Mouse (Mus musculus): ENCODE data around the gene Tnip3. TPM values are rescaled to one million over a fixed set of nuclear protein-coding genes. Genes with fewer than 3 reads are reported as not detected.

Tnip3 gene
- polyA plus RNA-seq, 1 experiment from 2014 or later, result not detected

DNA sequence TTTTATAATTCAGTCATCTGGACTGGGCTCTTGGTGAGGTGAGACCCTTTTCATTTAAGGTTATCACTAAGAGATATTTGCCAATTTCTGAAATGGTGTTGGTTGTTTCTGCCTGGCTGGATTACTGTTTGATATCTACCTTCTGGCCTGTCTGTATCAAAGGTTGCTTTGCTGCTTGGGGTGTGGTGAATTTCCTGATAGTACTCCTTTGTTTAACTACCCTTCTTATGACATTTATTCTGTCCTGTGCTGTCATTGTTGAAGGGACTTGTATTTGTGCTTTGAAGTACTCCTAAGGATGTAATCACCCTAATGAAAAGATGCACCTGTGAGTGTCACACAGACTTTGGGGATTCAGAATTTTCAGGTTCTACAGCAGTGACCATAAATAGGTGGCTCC, 96.1 kb downstream of the Tnip3 start:
- H3K4me1 ChIP-seq (replicated peaks), result no peaks in the 10 kb centered on the region
- no peak for ATAC-seq (ENCODE audit: low read depth)
- no peak overlapping the region for H3K4me3 ChIP-seq
- H3K36me3 ChIP-seq, result no peaks in the 10 kb centered on the region
- H3K9me3 ChIP-seq, result no peaks in the 10 kb centered on the region
- H3K27me3 ChIP-seq, result no peaks in the 10 kb centered on the region
- H3K27ac ChIP-seq (replicated peaks), result no peak overlapping the region
- H3K4me2 ChIP-seq, result no peak overlapping the region
- H3K9ac ChIP-seq, result no peak overlapping the region

DNA sequence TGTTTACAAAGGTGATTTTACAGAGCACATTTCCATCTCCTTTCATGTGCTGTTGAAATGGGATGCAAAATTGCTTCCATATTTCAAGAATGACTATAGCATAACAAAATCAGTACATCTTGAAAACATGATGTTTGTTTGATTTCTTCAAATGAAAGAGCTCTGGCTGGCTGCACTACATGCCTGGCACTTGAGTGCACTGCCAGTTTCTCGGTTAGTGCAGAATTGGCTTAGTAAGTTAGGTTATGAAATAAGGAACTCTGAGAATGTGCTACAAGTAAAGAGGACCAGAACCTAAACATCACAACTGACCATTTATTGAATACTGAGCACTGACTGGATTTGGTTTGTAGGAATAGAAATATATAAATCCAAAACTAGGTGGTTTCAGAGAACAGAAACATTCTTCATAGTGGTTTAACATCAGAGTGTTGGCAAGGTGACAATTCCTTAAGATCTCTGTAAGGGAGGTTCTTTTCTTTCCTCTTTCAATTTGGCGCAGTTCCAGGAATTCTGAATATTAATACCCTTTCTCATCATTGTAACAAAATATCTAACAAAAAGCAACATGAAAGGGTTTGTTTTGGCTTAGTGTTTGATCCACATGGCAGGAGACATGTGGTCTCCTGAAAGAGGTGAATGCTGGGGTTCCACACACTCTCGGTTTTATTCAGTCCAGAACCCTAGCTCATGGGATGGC, 98.1 kb downstream of the Tnip3 start:
- Histone ChIP-seq H3K9me3 (no peaks in the 10 kb centered on the region), H3K4me2 (no peak overlapping the region), H3K27me3 (no peaks in the 10 kb centered on the region), H3K9ac (no peak overlapping the region), H3K4me1 (replicated peaks) (no peaks in the 10 kb centered on the region), H3K36me3 (no peaks in the 10 kb centered on the region), H3K27ac (replicated peaks) (no peak overlapping the region), H3K4me3 (no peak overlapping the region)
- ATAC-seq (ENCODE audit: low read depth), result no peak
- 85% methylated on average over 3 of the region's 3 CpGs for WGBS

DNA sequence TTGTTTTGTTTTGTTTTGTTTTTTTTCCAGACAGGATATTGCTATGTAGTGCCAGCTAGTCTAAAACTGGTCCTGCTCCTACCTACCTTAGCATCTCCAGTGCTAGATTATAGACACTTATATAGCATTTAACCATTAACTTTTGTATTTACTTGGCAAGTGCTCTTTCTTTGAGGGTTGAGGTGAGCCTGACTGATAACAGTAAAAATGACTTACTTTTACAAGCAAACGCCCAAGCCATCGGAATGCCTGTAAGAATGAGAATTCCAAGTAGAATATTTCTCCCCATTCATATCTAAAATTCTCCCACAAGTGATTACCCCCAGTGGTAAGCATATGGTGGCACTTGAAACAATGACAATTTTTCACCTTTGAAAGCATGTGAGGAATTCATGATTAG, 105.5 kb downstream of the Tnip3 start:
- no peak for ATAC-seq (ENCODE audit: low read depth)
- H3K4me2 ChIP-seq, result no peak overlapping the region
- H3K4me1 ChIP-seq (replicated peaks), result no peaks in the 10 kb centered on the region
- H3K4me3 ChIP-seq, result no peak overlapping the region
- no peaks in the 10 kb centered on the region for H3K27me3 ChIP-seq
- WGBS, result 91% methylated on average over 2 of the region's 2 CpGs
- H3K27ac ChIP-seq (replicated peaks), result no peak overlapping the region
- no peaks in the 10 kb centered on the region for H3K9me3 ChIP-seq
- no peaks in the 10 kb centered on the region for H3K36me3 ChIP-seq
- no peak overlapping the region for H3K9ac ChIP-seq

DNA sequence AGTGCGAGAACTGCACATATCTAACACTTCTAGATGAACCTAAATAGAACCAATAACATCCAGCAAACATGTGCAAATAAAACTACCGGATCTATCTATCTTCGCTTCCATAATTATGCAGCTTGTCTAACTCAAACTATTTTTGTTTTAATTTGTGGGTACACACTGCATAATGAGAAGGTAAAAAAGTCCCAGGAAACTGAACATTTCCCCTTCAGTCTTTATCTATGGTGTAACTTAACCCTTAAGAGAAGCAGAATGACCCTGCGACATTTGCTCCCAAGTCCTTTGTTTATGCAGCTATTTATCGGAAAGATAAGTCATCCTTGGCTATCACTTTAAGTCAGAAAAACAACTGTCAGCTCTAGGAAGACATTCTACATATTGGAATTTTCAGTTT, 107.1 kb downstream of the Tnip3 start:
- Histone ChIP-seq H3K4me1 (replicated peaks) (no peaks in the 10 kb centered on the region), H3K4me3 (no peak overlapping the region), H3K27ac (replicated peaks) (no peak overlapping the region), H3K4me2 (no peak overlapping the region), H3K27me3 (no peaks in the 10 kb centered on the region), H3K9me3 (no peaks in the 10 kb centered on the region), H3K9ac (no peak overlapping the region), H3K36me3 (no peaks in the 10 kb centered on the region)
- no peak for ATAC-seq (ENCODE audit: low read depth)
- WGBS, result 89% methylated on average over 5 of the region's 5 CpGs

DNA sequence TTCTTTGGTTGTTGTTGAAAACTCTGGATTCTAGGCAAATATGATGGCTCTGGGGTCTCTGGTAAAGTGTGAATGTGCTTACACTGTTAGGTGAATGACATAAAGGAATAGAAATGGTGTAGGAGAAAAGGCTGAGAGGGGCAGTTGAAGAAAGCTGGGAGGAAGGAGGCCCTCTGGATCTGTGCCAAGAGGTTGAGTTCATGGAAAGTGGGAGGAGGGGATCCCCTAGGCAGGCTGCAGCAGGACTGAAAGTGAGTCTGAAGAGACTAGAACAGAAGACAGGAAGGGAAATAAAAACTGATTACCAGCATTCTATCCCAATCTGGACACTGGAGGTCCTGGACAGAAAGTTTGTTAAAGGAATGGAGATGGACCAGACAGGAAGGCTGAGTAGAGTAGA, 117.3 kb downstream of the Tnip3 start:
- H3K4me1 ChIP-seq (replicated peaks), result no peaks in the 10 kb centered on the region
- H3K27ac ChIP-seq (replicated peaks), result no peak overlapping the region
- no peak overlapping the region for H3K4me3 ChIP-seq
- no peaks in the 10 kb centered on the region for H3K27me3 ChIP-seq
- H3K9me3 ChIP-seq, result peaks cover 3% of the 10 kb centered on the region; the same call in 1 of the 2 replicates
- no peak overlapping the region for H3K4me2 ChIP-seq
- H3K36me3 ChIP-seq, result no peaks in the 10 kb centered on the region
- ATAC-seq (ENCODE audit: low read depth), result no peak
- no peak overlapping the region for H3K9ac ChIP-seq

DNA sequence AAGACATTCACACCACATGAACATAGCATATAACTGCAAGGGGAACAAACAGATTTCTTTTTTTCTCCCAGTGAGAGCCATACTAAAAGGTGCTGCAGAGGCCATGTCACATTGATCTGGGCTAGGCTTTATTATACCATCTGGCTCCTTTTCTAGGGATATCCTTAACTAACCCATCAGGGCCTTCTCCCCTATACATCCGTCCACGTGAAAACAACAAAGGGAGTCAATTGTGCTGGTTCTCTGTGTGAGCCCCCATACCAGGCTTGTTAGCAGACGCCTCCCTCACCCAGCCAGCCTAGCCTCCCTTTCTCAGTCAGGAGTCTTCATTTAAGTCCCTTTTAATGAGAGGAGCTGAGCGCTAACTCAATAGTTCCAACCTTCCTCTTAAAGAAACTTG, 119.0 kb downstream of the Tnip3 start:
- Histone ChIP-seq H3K36me3 (no peaks in the 10 kb centered on the region), H3K27ac (replicated peaks) (no peak overlapping the region), H3K9ac (no peak overlapping the region), H3K4me1 (replicated peaks) (no peaks in the 10 kb centered on the region), H3K27me3 (no peaks in the 10 kb centered on the region), H3K4me2 (no peak overlapping the region), H3K4me3 (no peak overlapping the region), H3K9me3 (no peaks in the 10 kb centered on the region)
- ATAC-seq (ENCODE audit: low read depth), result no peak
- WGBS, result 34% methylated on average over 4 of the region's 4 CpGs

DNA sequence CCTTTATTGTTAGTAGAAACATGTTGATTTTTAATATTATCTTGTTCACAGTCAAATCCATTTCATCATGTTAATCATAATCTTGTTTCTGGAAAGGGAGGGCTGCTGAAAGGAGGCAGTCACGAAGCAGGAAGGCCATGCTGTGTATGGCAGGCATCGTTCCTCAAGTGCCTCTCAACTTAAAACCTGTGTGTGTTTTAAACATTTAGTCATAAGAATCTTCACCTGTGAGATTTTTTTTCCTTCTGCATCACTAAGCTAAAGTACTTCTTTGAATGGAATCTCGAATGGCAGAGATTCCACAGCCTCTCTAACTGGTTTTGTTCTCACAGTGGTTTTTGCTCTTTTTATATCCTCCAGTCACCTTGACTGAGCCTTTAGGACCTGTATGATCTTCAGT, 121.3 kb downstream of the Tnip3 start:
- ATAC-seq (ENCODE audit: low read depth), result no peak
- H3K36me3 ChIP-seq, result no peaks in the 10 kb centered on the region
- H3K9ac ChIP-seq, result no peak overlapping the region
- H3K4me3 ChIP-seq, result no peak overlapping the region
- no peaks in the 10 kb centered on the region for H3K9me3 ChIP-seq
- 82% methylated on average over 3 of the region's 3 CpGs for WGBS
- no peaks in the 10 kb centered on the region for H3K4me1 ChIP-seq (replicated peaks)
- H3K27me3 ChIP-seq, result no peaks in the 10 kb centered on the region
- no peak overlapping the region for H3K27ac ChIP-seq (replicated peaks)
- no peak overlapping the region for H3K4me2 ChIP-seq

DNA sequence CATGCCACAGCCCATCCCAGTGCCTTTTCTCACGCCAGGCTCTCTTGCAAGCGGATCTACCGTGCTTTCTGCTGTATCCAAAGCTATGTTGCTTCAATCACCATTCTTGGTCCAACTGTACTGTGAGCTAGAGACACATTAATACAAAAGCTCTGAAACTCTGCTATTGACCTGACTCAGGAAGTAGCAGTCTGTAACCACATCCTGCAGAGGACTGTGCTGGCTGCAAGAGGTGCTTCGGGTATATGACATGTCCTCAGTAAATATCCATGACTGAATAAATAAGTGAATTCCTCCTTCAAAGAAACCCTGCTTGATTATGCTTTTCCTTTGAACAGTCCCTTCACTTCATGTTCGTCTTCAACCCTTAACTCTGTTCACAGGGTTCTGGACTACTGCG, 122.6 kb downstream of the Tnip3 start:
- no peak overlapping the region for H3K9ac ChIP-seq
- no peak overlapping the region for H3K4me2 ChIP-seq
- H3K27ac ChIP-seq (replicated peaks), result no peak overlapping the region
- no peaks in the 10 kb centered on the region for H3K27me3 ChIP-seq
- no peaks in the 10 kb centered on the region for H3K36me3 ChIP-seq
- 90% methylated on average over 6 of the region's 6 CpGs for WGBS
- no peak overlapping the region for H3K4me3 ChIP-seq
- H3K4me1 ChIP-seq (replicated peaks), result no peaks in the 10 kb centered on the region
- no peaks in the 10 kb centered on the region for H3K9me3 ChIP-seq
- ATAC-seq (ENCODE audit: low read depth), result no peak

DNA sequence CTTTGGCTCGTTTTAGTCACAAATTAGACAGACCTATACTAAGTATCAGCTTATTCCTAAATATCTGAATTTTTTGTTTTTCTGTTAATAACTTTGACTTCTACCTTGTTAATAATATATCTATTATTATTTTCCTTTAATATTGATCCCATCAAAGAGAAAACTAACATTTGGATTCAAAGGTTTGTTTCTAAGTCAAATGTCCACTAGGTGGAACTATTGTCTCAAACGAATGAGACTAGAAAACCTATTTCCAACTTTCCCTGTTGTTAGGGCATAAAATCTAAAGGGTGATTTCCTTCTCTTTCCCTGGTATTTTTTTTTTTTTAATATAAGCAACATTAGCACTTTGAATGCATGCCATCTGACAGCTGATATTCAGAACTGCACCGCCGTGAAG, 126.3 kb downstream of the Tnip3 start:
- ATAC-seq (ENCODE audit: low read depth), result no peak
- Histone ChIP-seq H3K4me3 (no peak overlapping the region), H3K36me3 (no peaks in the 10 kb centered on the region), H3K27me3 (no peaks in the 10 kb centered on the region), H3K9me3 (no peaks in the 10 kb centered on the region), H3K4me2 (no peak overlapping the region), H3K9ac (no peak overlapping the region), H3K27ac (replicated peaks) (no peak overlapping the region), H3K4me1 (replicated peaks) (no peaks in the 10 kb centered on the region)
- 36% methylated on average over 4 of the region's 4 CpGs for WGBS

DNA sequence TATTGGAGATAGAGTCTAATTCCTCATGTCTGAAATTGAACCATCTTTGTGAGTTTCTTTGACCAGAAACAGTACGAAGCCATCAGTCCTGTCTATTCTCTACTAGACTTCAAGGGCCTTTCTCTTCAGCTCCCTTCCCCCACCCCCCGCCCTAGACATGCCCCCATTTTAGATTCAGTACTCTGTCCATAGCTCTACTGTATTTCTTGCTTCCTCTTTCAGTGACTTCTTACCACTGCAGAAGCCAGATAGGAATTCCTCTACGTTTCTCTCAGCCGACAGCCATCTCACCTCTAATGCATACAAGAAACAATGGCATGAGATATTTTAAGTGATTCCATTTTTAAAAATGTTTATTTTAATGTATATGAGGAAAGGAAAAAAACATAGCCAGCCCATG, 136.2 kb downstream of the Tnip3 start:
- H3K4me3 ChIP-seq, result no peak overlapping the region
- 85% methylated on average over 4 of the region's 4 CpGs for WGBS
- ATAC-seq (ENCODE audit: low read depth), result no peak

DNA sequence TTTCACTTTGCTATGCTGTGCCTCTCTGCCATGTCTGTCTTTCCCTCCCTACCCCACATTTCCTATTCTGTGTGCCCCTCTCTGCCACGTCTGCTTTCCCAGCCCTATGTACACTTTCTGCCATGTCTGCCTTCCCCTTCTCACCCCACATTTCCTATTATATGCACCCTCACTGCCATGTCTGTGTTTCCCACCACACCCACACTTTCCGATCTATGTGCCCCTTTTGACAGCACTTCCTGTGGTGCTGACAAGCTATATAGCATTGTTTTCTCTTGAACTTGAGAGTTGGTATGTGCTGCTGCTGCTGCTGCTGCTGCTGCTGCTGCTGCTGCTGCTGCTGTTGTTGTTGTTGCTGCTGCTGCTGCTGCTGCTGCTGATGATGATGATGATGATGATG, 136.9 kb downstream of the Tnip3 start:
- H3K4me1 ChIP-seq (replicated peaks), result no peaks in the 10 kb centered on the region
- H3K9me3 ChIP-seq, result no peaks in the 10 kb centered on the region
- no peaks in the 10 kb centered on the region for H3K36me3 ChIP-seq
- no peak overlapping the region for H3K4me3 ChIP-seq
- H3K27ac ChIP-seq (replicated peaks), result no peak overlapping the region
- no peak for ATAC-seq (ENCODE audit: low read depth)
- H3K4me2 ChIP-seq, result no peak overlapping the region
- H3K27me3 ChIP-seq, result no peaks in the 10 kb centered on the region
- H3K9ac ChIP-seq, result no peak overlapping the region
- WGBS, result 71% methylated on average over 2 of the region's 2 CpGs

More for the DNA sequence above, 136.2 kb downstream of the Tnip3 start:
- no peaks in the 10 kb centered on the region for H3K4me1 ChIP-seq (replicated peaks)
- no peaks in the 10 kb centered on the region for H3K9me3 ChIP-seq
- H3K36me3 ChIP-seq, result no peaks in the 10 kb centered on the region
- no peak overlapping the region for H3K4me2 ChIP-seq
- H3K27me3 ChIP-seq, result no peaks in the 10 kb centered on the region
- no peak overlapping the region for H3K9ac ChIP-seq
- H3K27ac ChIP-seq (replicated peaks), result no peak overlapping the region

DNA sequence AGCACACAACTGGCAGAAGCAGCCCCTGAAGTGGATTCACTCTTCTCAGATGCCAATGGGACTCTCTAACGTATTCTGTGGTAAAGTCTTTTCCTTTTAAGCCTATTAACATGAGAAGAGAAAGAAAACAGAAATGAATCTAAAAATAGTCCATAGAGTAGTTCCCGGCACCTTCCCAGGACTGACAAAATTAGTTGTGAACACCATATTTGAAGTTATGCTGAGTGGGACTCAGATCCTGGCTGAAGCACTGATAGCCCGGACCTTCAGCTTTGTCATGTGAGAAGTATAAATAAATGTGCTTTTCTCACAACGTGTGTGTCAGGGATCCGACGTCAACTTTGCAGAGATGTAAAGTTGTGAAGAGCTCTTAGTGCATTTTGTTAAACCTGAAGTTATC, 138.9 kb downstream of the Tnip3 start:
- Histone ChIP-seq H3K9ac (no peak overlapping the region), H3K4me1 (replicated peaks) (peaks cover 4% of the 10 kb centered on the region; the same call in 1 of the 2 replicates), H3K4me3 (no peak overlapping the region), H3K4me2 (no peak overlapping the region), H3K27ac (replicated peaks) (no peak overlapping the region), H3K9me3 (no peaks in the 10 kb centered on the region), H3K27me3 (no peaks in the 10 kb centered on the region), H3K36me3 (no peaks in the 10 kb centered on the region)
- ATAC-seq (ENCODE audit: low read depth), result no peak
- 84% methylated on average over 6 of the region's 6 CpGs for WGBS

DNA sequence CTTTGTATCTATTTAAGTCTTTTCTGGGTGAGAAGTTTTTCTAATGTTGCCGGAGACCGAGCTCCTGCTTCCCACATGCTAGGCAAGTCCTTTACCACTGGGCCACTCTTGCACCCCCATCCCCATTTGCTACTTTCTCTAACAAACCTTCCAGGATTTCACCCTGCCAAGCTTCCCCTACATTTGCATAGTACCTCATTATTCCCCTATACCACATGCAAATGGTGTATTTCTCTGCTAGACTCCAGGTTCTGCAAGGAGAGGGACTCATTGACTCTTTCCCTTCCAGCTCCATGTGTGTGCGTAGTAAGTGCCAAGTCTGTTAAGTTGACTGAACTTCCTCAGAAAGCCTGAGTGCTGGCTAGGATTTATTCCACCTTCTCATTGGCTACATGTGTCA, 141.2 kb downstream of the Tnip3 start:
- H3K4me3 ChIP-seq, result no peak overlapping the region
- ATAC-seq (ENCODE audit: low read depth), result no peak
- WGBS, result 78% methylated on average over 3 of the region's 3 CpGs
- no peak overlapping the region for H3K4me2 ChIP-seq
- no peaks in the 10 kb centered on the region for H3K36me3 ChIP-seq
- peaks cover 9% of the 10 kb centered on the region for H3K4me1 ChIP-seq (replicated peaks)
- peaks cover 6% of the 10 kb centered on the region; the same call in 1 of the 2 replicates for H3K27me3 ChIP-seq
- no peaks in the 10 kb centered on the region for H3K9me3 ChIP-seq
- H3K9ac ChIP-seq, result no peak overlapping the region
- no peak overlapping the region for H3K27ac ChIP-seq (replicated peaks)

All from neural tube, embryonic 13.5 days (tissue).